Mouse (Mus musculus) liver, embryonic 11.5 days (tissue): ENCODE measurements at regions not wholly inside any gene's neighbourhood (a gene's known extent, or its start where the extent isn't known, plus 50 kb on each side); places are given as distances from the start of the nearest gene placed in this dataset.
"Not testable (repeated sequence)": the region's sequence is repeated elsewhere in the genome, so short reads cannot be mapped to it uniquely, and the experiment has no call there.

Source experiments
- ATAC-seq: fragments of 200-750 bp; cut with Nextera tagmentation; replicated peaks from 2 replicates; pipeline ENCODE4 v1.8.0; 2017; ENCODE audit warnings: moderate number of reproducible peaks, mild to moderate bottlenecking, moderate TSS enrichment, moderate library complexity; ENCODE audit not compliant: low FRiP score
- DNase-seq: peaks from one replicate; pipeline ENCODE4 v3.0.0-alpha.2; 2017; ENCODE audit warnings: low spot score
- H3K27ac ChIP-seq: fragments of 300-500 bp; sonication (generic); 2 replicates; pipeline ENCODE4 v1.5.1; 2014; ENCODE audit warnings: mild to moderate bottlenecking, low read depth, low read length, control low read depth
- H3K27me3 ChIP-seq: fragments of 300-500 bp; sonication (generic); replicated peaks from 2 replicates; pipeline ENCODE4 v1.6.1; 2014; ENCODE audit warnings: low read length, mixed read lengths; ENCODE audit not compliant: control insufficient read depth, insufficient read depth
- H3K36me3 ChIP-seq: fragments of 300-500 bp; sonication (generic); 2 replicates; pipeline ENCODE4 v1.6.1; 2014; ENCODE audit warnings: mild to moderate bottlenecking, low read length, moderate library complexity, mixed read lengths; ENCODE audit not compliant: control insufficient read depth, insufficient read depth
- H3K4me1 ChIP-seq: fragments of 300-500 bp; sonication (generic); replicated peaks from 2 replicates; pipeline ENCODE4 v1.6.1; 2014; ENCODE audit warnings: low read length, mixed read lengths; ENCODE audit not compliant: control insufficient read depth, insufficient read depth
- H3K4me2 ChIP-seq: fragments of 300-500 bp; sonication (generic); 2 replicates; pipeline ENCODE4 v1.6.1; 2014; ENCODE audit warnings: mild to moderate bottlenecking, control low read depth, moderate library complexity
- H3K4me3 ChIP-seq: fragments of 300-500 bp; sonication (generic); 2 replicates; pipeline ENCODE4 v1.5.1; 2014; ENCODE audit warnings: low read depth, low read length, control low read depth
- H3K9ac ChIP-seq: fragments of 300-500 bp; sonication (generic); 2 replicates; pipeline ENCODE4 v1.6.1; 2014; ENCODE audit warnings: low read depth, low read length, control low read depth
- H3K9me3 ChIP-seq: fragments of 300-500 bp; sonication (generic); 2 replicates; pipeline ENCODE4 v1.6.1; 2016; ENCODE audit warnings: low read length, inconsistent platforms, mixed read lengths; ENCODE audit not compliant: control insufficient read depth
- WGBS: fragments of 180-500 bp; shearing (Covaris S2); extraction: QIAGEN DNeasy Blood & Tissue Kit; methylation state at CpG from one replicate; pipeline ENCODE4 v1.1.7; 2014; 5-methylcytosine and 5-hydroxymethylcytosine counted together

DNA sequence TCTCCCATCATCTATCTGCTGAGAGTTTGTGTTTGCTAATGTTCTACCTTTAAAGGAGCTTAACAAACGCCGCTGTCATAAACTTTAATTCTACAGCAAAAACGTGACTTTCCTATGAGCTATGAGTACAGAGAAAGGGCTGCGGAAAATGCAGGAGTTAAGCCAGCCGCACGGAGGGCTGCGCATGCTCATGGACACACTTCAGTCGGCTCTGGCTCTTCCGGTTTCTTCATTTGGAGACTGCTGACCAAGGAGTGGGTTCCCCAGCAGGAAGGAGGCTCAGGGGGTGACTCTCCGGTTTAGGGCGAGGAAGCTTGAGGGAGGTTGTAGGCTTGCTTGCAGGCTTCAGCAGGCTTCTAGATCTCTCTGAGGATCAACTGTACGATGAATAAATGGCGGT, 59.3 kb downstream of the Sox2 start:
- H3K4me3 ChIP-seq: no peak overlapping the region
- no peak overlapping the region for H3K9ac ChIP-seq
- WGBS: 81% methylated on average over 13 of the region's 13 CpGs
- ATAC-seq (no peak), DNase-seq (no peak)
- H3K4me2 ChIP-seq: no peak overlapping the region
- no peaks in the 10 kb centered on the region for H3K36me3 ChIP-seq
- H3K27ac ChIP-seq: no peak overlapping the region
- H3K9me3 ChIP-seq: no peaks in the 10 kb centered on the region
- no peaks in the 10 kb centered on the region for H3K4me1 ChIP-seq
- H3K27me3 ChIP-seq: no peaks in the 10 kb centered on the region

DNA sequence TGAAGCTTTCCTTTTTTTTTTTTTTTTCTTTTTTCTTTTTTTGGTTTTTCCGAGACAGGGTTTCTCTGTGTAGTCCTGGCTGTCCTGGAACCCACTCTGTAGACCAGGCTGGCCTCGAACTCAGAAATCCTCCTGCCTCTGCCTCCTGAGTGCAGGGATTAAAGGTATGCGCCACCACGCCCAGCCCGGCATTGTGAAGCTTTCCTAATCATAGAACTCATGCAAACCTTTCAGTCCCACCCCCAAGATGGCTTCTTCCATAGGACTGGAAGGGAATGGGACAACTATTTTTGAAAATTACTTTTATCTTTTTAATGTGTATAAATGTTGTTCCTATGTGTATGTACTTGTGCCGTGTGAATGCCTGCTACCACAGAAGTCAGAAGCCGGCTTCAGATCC, 61.9 kb downstream of the Sox2 start:
- not testable (repeated sequence) for H3K4me1 ChIP-seq, H3K36me3 ChIP-seq, H3K4me3 ChIP-seq, ATAC-seq, DNase-seq, H3K27ac ChIP-seq, H3K27me3 ChIP-seq, H3K9me3 ChIP-seq, H3K4me2 ChIP-seq, H3K9ac ChIP-seq
- 81% methylated on average over 7 of the region's 7 CpGs for WGBS

DNA sequence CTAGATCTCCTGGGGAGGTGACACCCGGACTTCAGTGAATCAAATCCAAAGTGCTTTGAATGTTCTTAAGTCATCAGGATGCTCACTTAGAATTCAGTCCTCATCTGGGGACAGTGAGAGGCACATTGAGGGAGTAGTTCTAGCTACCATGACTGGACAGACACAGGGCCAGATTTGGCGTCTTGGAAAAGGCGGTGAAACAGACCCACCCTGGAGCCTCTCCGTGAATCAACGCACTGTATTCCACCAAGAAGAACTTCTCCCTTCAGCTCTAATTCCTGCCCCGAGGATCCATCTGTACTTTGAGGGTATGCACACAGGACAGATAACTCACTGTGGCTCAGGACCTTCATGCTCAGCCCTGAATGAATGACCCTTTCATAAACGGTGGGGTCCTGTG, 72.3 kb downstream of the Sox2 start:
- Histone ChIP-seq H3K27ac (no peak overlapping the region), H3K36me3 (no peaks in the 10 kb centered on the region), H3K9ac (no peak overlapping the region), H3K27me3 (no peaks in the 10 kb centered on the region), H3K4me1 (no peaks in the 10 kb centered on the region), H3K4me2 (no peak overlapping the region), H3K4me3 (no peak overlapping the region), H3K9me3 (no peaks in the 10 kb centered on the region)
- ATAC-seq: no peak
- DNase-seq: no peak
- WGBS: 81% methylated on average over 7 of the region's 7 CpGs

DNA sequence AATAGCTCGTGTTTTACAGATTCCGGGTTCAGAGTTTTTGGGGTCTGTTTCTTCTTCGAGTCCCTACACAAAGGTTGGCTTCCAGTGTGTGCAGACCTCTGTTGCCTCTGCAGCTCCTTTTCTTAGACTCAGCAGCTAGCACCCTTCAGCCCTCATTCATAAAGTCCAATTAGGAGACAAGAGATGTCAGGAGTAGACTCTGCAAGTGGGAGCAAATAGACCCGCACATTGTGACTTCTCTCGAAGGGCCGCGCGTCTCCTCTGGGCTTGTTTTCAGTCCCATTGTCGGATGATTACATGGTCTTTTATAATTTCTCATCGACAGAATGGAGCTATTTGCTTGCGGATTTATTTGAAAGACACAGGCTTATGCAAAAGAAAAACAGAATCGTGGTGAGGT, 76.8 kb downstream of the Sox2 start:
- Histone ChIP-seq H3K9ac (no peak overlapping the region), H3K9me3 (no peaks in the 10 kb centered on the region), H3K27ac (no peak overlapping the region), H3K4me2 (no peak overlapping the region), H3K36me3 (no peaks in the 10 kb centered on the region), H3K4me1 (no peaks in the 10 kb centered on the region), H3K27me3 (no peaks in the 10 kb centered on the region), H3K4me3 (no peak overlapping the region)
- WGBS: 85% methylated on average over 12 of the region's 12 CpGs
- DNase-seq (no peak), ATAC-seq (no peak)

DNA sequence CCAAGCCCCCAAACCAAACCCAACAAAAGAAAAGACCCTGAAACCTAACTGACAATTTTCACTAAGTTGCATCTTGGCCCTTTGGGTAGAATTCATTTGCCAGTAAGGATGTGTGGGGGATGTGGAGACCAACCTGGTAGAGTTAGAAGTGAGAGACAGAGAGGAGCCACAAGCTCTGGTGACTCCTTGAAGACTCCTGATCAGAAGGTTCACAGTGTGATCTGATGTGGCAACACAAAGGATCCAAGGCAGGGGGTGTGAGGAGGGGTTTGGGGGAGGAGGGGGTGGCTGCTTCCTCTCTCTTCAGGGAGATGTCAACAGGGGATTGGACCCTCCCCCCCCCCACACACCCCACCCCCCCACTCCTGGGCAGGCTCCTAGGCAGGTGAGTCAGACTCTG, 78.1 kb downstream of the Sox2 start:
- no peak for DNase-seq
- Histone ChIP-seq H3K4me3 (no peak overlapping the region), H3K4me2 (no peak overlapping the region), H3K27me3 (no peaks in the 10 kb centered on the region), H3K9me3 (no peaks in the 10 kb centered on the region), H3K4me1 (no peaks in the 10 kb centered on the region), H3K36me3 (no peaks in the 10 kb centered on the region), H3K27ac (no peak overlapping the region), H3K9ac (no peak overlapping the region)
- no peak for ATAC-seq

DNA sequence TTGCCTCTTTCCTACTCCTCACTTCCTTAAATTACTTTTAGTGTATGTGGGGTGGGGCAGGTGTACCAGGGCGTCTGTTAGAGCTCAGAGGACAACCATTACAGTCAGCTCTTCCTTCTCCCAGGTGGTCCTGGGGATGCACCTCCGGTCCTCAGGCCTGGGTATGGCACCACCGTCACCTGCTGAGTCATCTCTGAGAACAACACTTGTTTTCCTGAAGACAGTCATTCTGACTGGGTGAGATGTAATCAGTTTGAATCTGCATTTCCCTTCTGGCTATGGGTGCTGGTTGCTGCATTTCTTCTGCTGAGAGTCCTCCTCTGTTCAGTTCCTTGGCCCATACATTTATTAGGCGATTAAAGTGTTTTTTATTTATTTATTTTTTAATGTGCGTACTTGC, 84.8 kb downstream of the Sox2 start:
- H3K9ac ChIP-seq: no peak overlapping the region
- WGBS: 72% methylated on average over 5 of the region's 5 CpGs
- H3K27ac ChIP-seq: no peak overlapping the region
- H3K27me3 ChIP-seq: no peaks in the 10 kb centered on the region
- H3K4me3 ChIP-seq: no peak overlapping the region
- DNase-seq: no peak
- no peaks in the 10 kb centered on the region for H3K4me1 ChIP-seq
- no peaks in the 10 kb centered on the region for H3K36me3 ChIP-seq
- ATAC-seq: no peak
- no peak overlapping the region for H3K4me2 ChIP-seq
- H3K9me3 ChIP-seq: no peaks in the 10 kb centered on the region

DNA sequence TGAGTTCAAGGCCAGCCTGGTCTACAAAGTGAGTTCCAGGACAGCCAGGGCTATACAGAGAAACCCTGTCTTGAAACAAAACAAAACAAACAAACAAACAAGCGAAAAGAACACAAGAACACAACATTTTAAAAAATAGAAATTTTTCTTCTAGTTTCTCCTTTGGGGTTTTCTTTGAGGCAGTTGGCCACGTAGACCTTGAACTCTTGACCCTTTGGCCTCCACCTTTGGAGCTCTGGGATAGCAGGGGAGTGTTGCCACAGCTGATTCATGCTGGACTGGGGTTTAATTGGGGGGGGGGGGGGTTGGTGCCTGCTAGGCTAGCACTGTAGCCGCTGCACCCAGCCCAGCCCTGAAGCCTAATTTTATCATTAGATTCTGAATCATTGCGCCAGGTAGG, 87.8 kb downstream of the Sox2 start:
- Histone ChIP-seq H3K9me3 (no peaks in the 10 kb centered on the region), H3K4me1 (no peaks in the 10 kb centered on the region), H3K36me3 (no peaks in the 10 kb centered on the region), H3K4me2 (no peak overlapping the region), H3K27me3 (no peaks in the 10 kb centered on the region), H3K4me3 (no peak overlapping the region), H3K9ac (no peak overlapping the region), H3K27ac (no peak overlapping the region)
- WGBS: 74% methylated on average over 4 of the region's 4 CpGs
- DNase-seq: no peak
- no peak for ATAC-seq

DNA sequence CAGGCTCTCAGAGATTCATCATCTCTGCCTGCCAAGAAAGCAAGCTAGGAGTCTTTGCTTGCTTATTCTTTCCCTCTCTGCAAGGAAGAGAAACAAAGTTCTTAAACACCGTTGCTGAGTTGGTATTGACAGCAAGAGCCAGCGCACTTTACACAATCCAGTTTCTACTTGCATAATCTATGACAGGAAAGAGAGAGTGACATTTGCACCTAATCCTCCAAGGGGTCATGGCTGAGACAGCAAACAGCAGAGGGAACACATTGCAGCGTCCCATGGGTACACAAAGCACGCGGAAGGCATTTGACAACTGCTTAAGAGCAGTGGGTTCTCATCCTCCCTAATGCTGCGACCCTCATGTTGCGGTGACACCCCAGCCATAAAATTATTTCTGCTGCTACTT, 88.7 kb downstream of the Sox2 start:
- no peaks in the 10 kb centered on the region for H3K4me1 ChIP-seq
- H3K4me2 ChIP-seq: no peak overlapping the region
- no peaks in the 10 kb centered on the region for H3K27me3 ChIP-seq
- ATAC-seq: no peak
- no peak for DNase-seq
- no peak overlapping the region for H3K4me3 ChIP-seq
- no peak overlapping the region for H3K9ac ChIP-seq
- H3K9me3 ChIP-seq: no peaks in the 10 kb centered on the region
- H3K27ac ChIP-seq: no peak overlapping the region
- 59% methylated on average over 7 of the region's 7 CpGs for WGBS
- H3K36me3 ChIP-seq: no peaks in the 10 kb centered on the region

DNA sequence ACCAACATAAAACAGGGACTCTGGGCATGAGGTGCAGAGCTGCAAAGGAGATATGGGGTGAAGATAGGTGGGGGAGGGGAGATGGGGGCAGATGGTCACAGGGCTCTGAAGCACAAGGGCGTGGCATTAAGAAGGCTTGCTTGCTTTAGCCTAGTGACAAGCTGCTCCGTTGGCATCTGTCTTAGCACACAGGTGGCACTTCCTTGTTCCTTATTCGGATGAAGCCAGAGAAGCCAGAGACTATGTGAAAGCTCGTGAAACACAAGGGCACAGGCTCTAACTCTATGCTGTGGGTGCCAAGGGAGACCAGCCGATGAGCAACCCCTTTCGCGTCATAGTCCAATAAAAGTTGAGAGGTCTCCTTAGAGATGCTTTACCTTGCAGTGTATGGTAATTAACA, 89.5 kb downstream of the Sox2 start:
- DNase-seq (no peak), ATAC-seq (no peak)
- Histone ChIP-seq H3K36me3 (no peaks in the 10 kb centered on the region), H3K27me3 (no peaks in the 10 kb centered on the region), H3K27ac (no peak overlapping the region), H3K4me3 (no peak overlapping the region), H3K4me1 (no peaks in the 10 kb centered on the region), H3K9me3 (no peaks in the 10 kb centered on the region), H3K9ac (no peak overlapping the region), H3K4me2 (no peak overlapping the region)
- 77% methylated on average over 7 of the region's 7 CpGs for WGBS
